ENCODE assay signal across 18 mouse cellular contexts in genomic region chr6:87523736-87524135, GRCm38 (mm10). TPM values are rescaled to one million over a fixed set of nuclear protein-coding genes. Genes with fewer than 3 reads are reported as not detected.
A peak's percentile ranks its signal among the peaks of the same experiment; 100 is the strongest.
DNase-seq lines count a peak whose midpoint lies in the region; ATAC-seq and TF ChIP-seq lines count a peak whose summit lies in the region.
"Had no signal": no experiment of that assay in that cellular context is flagged by ENCODE, and none has a peak within 500 bp of the region (broad histone marks: within the 10 kb centered on the region; RNA-seq: fewer than 3 reads in every experiment).

No protein-coding gene starts in this region.

- H3K9ac ChIP-seq in forebrain, embryonic 12.5 days = no peak overlapping the region
- H3K9ac ChIP-seq: heart, embryonic 12.5 days; hindbrain, embryonic 15.5 days had no signal

- H3K27me3 ChIP-seq in forebrain, embryonic 10.5 days (ENCODE audit: poor library complexity, severe bottlenecking) = no peaks in the 10 kb centered on the region
- no peaks in the 10 kb centered on the region for H3K27me3 ChIP-seq in forebrain, embryonic 12.5 days
- H3K27me3 ChIP-seq: hindbrain, embryonic 15.5 days had no signal

- intact Hi-C loops in left cerebral cortex, adult 2 months (cut with DNase I) = loop anchor here (2.0 to 10.0 kb wide), 3 partner anchors 57 to 419 kb away; partner anchors contain the start of gene D6Ertd527e
- intact Hi-C loops in left cerebral cortex, postnatal 36 days (cut with DNase I) = loop anchor here (5.0 kb wide), 1 partner anchor 126 kb away; no protein-coding TSS in a partner anchor

- H3K4me3 ChIP-seq in left cerebral cortex, adult 2 months = no peak overlapping the region
- H3K4me3 ChIP-seq in forebrain, embryonic 10.5 days = no peak overlapping the region
- no peak overlapping the region for H3K4me3 ChIP-seq in forebrain, embryonic 12.5 days (replicated peaks)
- H3K4me3 ChIP-seq: embryonic facial prominence, embryonic 10.5 days; erythroblast, embryonic 14.5 days; heart, embryonic 12.5 days; hindbrain, embryonic 15.5 days had no signal

- peak overlapping the region; percentile 57 for H3K27ac ChIP-seq in left cerebral cortex, adult 2 months
- H3K27ac ChIP-seq in forebrain, embryonic 10.5 days = no peak overlapping the region
- no peak overlapping the region for H3K27ac ChIP-seq in forebrain, embryonic 12.5 days
- H3K27ac ChIP-seq: embryonic facial prominence, embryonic 10.5 days; hindbrain, embryonic 15.5 days had no signal

- H3K4me2 ChIP-seq in forebrain, embryonic 12.5 days = no peak overlapping the region
- H3K4me2 ChIP-seq: heart, embryonic 12.5 days; hindbrain, embryonic 15.5 days had no signal

- 69% methylated on average over 7 of the region's 7 CpGs for WGBS in forebrain, embryonic 10.5 days
- WGBS in forebrain, embryonic 12.5 days = 50% methylated on average over 7 of the region's 7 CpGs

- no peaks in the 10 kb centered on the region for H3K9me3 ChIP-seq in forebrain, embryonic 10.5 days
- H3K9me3 ChIP-seq in forebrain, embryonic 12.5 days = no peaks in the 10 kb centered on the region
- H3K9me3 ChIP-seq: embryonic facial prominence, embryonic 10.5 days; heart, embryonic 12.5 days; hindbrain, embryonic 15.5 days had no signal

- H3K4me1 ChIP-seq in forebrain, embryonic 10.5 days = peaks cover 9% of the 10 kb centered on the region
- peaks cover 9% of the 10 kb centered on the region for H3K4me1 ChIP-seq in forebrain, embryonic 12.5 days
- H3K4me1 ChIP-seq: hindbrain, embryonic 15.5 days had no signal

- no peak for TF ChIP-seq CTCF in left cerebral cortex, adult 2 months (IDR thresholded peaks at IDR 0.05)

- no peaks in the 10 kb centered on the region for H3K36me3 ChIP-seq in forebrain, embryonic 10.5 days (replicated peaks)
- no peaks in the 10 kb centered on the region for H3K36me3 ChIP-seq in forebrain, embryonic 12.5 days (replicated peaks)
- H3K36me3 ChIP-seq: embryonic facial prominence, embryonic 10.5 days; heart, embryonic 12.5 days; hindbrain, embryonic 15.5 days had no signal

- no peak for DNase-seq in left cerebral cortex, adult 2 months (ENCODE audit: extremely low spot score in 1 of 2, low spot score in 2 of 2)
- DNase-seq in left cerebral cortex, postnatal 36 days (ENCODE audit: low spot score in 2 of 2) = no peak
- peak; percentile 33 for DNase-seq in CD4-positive helper T cell, adult 2 months (ENCODE audit: low read depth, low spot score)
- DNase-seq in ES-CJ7 (ENCODE audit: low read depth, low spot score) = peak; percentile 39
- peak; percentile 52 for DNase-seq in induced T-regulatory cell, adult 2 months (ENCODE audit: low read depth)
- DNase-seq in urinary bladder, postnatal 36 days (ENCODE audit: low spot score in 2 of 2) = no peak
- DNase-seq in forebrain, embryonic 10.5 days (ENCODE audit: extremely low spot score, low spot score) = no peak
- DNase-seq: adrenal gland, adult 8-10 months; cerebellum, adult 2 months; cerebellum, postnatal 10 days; gastrocnemius, postnatal 14 days had no signal

- ATAC-seq in forebrain, embryonic 12.5 days (ENCODE audit: low FRiP score) = no peak
- ATAC-seq: forebrain, embryonic 16.5 days had no signal

RNA-seq across cellular contexts. Expression of gene Arhgap25, which starts 9.3 kb away (rescaled TPM):
- total RNA-seq in left cerebral cortex, adult 2 months (2021) = 1 to 10 TPM; 8.5 to 9.6 TPM
- 10 to 100 TPM in 1 of 2 experiments, 1 to 10 TPM in 1; 7.9 to 10.7 TPM for total RNA-seq in left cerebral cortex, postnatal 36 days (2021)
- 1.9 and 2.0 TPM in 2 replicates for polyA plus RNA-seq in forebrain, embryonic 10.5 days (2016; fragmentation: Nextera tagmentation; extraction: Ambion mirVana)
- polyA plus RNA-seq in forebrain, embryonic 12.5 days (2016; fragmentation: Nextera tagmentation; extraction: Ambion mirVana) = 1.4 and 1.6 TPM in 2 replicates
- polyA plus RNA-seq: C2C12; erythroblast, embryonic 14.5 days had no signal

Comparison
In these comparisons a context has a peak if more than half of its experiments do, and no peak if none do; other contexts are left out.
1. DNase-seq: peak in CD4-positive helper T cell, adult 2 months (single experiment), ES-CJ7 (single experiment) and induced T-regulatory cell, adult 2 months (single experiment); none in left cerebral cortex, adult 2 months (0 of 2), left cerebral cortex, postnatal 36 days (0 of 2), urinary bladder, postnatal 36 days (0 of 2) and forebrain, embryonic 10.5 days (single experiment).